Mouse (Mus musculus) neutrophil, adult 83 days (primary cell): Measurements from ENCODE around the gene Apoa1. TPM values are rescaled to one million over a fixed set of nuclear protein-coding genes. Genes with fewer than 3 reads are reported as not detected.

Experiments used
- total RNA-seq, 2 experiments: library from RNA; stranded (reverse); gene quantifications; one replicate each; pipeline ENCODE4 v1.2.4; 2023

The Apoa1 gene
- total RNA-seq, result not detected

DNA sequence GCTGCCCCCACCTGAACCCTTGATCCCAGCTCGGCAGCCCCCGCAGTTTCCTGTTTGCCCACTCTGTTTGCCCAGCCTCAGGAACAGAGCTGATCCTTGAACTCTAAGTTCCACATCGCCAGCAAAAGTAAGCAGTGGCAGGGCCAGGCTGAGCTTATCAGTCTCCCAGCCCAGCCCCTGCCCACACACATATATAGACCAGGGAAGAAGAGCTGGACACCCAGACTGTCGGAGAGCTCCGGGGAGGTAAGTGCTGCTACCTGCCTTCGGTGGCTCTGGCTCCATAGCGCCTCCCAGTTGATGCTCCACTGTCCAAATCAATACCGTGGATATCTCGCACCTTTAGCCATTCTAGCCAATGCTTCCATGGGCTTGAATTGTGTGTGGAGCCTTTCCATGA, at the start of gene Apoa1:
Apoa1 (plus strand) TSS at position 90 of the 400 bp plus-strand sequence.

DNA sequence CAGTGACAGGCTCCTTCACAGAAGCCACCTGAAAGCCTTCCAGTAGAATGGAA, 7.0 kb downstream of the Apoa1 start, which contains the start of gene Apoc3:
Apoc3 (minus strand) TSS at position 41 of the 53 bp plus-strand sequence.

DNA sequence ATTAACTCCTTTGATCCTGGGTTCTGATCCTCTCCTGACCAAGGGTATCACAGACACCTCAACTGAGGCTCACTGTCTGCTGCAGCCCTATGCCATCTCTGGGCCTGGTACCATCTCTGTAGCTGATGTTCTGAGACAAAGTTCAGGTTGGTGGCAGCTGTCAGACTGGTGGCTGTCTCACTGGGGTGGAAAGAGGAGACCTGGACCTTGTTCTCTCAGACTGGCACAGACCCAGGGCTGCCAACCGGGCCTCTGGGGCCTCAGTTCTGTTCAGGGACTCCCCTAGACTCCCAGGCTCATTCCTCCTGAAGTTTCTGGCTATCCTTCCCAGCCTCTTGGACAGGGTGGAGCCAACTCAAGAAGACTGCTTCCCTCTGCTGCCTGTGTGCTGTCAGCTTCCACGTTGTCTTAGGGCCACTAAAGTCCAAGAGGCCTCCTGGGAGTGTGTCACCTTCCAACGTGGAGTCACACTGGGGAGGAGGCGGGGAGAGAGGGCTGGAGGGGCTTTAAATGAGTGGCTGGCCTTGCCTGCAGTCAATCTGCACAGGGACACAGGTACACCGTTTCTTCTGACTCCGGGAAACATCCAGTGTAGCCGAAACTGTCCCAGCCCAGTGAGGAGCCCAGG, 12.3 kb downstream of the Apoa1 start, which contains the start of gene Apoa4:
Apoa4 (plus strand) TSS at position 171 of the 628 bp plus-strand sequence.

DNA sequence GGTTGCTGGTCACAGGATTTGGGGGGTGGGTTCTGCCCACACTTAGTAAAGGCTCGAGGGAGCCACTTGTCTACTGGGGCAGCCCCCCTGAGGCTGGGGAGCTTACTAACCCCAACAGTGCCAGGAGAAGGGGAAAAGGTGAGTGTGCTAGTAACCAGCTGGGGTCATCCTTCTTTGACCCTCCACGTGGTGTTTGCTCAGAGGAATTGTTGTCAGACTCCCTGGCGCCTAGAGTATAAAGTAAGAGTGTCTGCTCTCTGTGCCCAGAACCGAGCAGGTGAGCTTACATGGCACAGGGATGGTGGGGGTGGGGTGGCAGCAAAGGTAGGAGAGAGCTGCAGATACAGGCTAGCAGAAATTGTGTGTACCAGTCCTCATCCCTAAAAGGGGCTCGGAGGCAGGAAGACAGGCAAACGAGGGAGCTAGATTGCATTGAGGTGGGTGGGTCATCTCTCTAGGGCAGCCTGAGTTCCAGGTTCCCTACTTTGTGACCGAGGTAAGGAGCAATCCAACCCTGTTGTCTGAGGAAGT, 40.0 kb downstream of the Apoa1 start, which contains the start of gene Apoa5:
Apoa5 (plus strand) TSS at position 291 of the 531 bp plus-strand sequence.

DNA sequence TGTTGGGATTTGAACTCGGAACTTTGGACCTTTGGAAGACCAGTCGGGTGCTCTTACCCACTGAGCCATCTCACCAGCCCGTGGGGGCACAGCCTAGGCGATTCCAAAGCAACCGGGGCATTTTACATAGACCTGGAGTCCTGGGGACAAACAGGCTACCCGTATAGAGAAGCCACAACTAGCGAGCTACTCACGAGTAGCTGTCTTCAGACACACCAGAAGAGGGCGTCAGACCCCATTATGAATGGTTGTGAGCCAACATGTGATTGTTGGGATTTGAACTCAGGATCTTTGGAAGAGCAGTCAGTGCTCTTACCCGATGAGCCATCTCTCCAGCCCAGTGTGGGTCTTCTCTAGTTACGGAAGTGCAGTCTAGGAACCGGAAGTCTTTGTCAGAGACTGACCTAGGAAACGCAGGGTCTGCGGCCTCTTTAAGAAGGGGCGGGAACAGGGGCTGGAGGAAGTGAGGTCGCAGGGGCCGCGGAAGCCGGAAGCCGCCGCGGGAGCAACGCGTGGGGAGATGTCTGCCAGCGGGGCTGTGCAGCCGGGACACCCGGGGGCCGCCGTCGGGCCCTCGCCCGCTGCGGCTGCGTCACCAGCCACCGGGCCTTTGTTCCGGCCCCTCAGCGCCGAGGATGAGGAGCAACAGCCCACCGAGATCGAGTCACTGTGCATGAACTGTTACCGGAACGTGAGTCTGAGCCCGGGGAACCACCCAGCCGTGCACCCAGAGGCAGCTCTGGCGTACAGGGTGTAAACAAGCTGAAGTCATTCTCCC, 44.5 kb downstream of the Apoa1 start, which contains the start of gene Zpr1:
Zpr1 (plus strand) TSS at position 388 of the 778 bp plus-strand sequence.

Other genes with a start within 250 kb of the Apoa1 start
- gene Pafah1b2, start 215.9 kb upstream of the Apoa1 start, total RNA-seq, result 10 to 100 TPM; 51.8 to 52.0 TPM
- gene Sik3, start 215.8 kb upstream of the Apoa1 start, total RNA-seq, result 10 to 100 TPM; 50.4 to 52.8 TPM
- not detected for gene Apoc3, start 7.1 kb downstream of the Apoa1 start, total RNA-seq
- gene Apoa4, start 12.1 kb downstream of the Apoa1 start, total RNA-seq, result not detected
- gene Apoa5, start 40.1 kb downstream of the Apoa1 start, total RNA-seq, result not detected
- 10 to 100 TPM; 24.6 to 25.6 TPM for gene Zpr1, start 44.5 kb downstream of the Apoa1 start, total RNA-seq
- gene Bud13, start 54.4 kb downstream of the Apoa1 start, total RNA-seq, result 10 to 100 TPM; 14.3 to 15.4 TPM
- gene 4931429L15Rik, start 91.4 kb downstream of the Apoa1 start, total RNA-seq, result not detected